Mouse (Mus musculus): Measurements from ENCODE around the gene Hoxc10.

The Hoxc10 gene

DNA sequence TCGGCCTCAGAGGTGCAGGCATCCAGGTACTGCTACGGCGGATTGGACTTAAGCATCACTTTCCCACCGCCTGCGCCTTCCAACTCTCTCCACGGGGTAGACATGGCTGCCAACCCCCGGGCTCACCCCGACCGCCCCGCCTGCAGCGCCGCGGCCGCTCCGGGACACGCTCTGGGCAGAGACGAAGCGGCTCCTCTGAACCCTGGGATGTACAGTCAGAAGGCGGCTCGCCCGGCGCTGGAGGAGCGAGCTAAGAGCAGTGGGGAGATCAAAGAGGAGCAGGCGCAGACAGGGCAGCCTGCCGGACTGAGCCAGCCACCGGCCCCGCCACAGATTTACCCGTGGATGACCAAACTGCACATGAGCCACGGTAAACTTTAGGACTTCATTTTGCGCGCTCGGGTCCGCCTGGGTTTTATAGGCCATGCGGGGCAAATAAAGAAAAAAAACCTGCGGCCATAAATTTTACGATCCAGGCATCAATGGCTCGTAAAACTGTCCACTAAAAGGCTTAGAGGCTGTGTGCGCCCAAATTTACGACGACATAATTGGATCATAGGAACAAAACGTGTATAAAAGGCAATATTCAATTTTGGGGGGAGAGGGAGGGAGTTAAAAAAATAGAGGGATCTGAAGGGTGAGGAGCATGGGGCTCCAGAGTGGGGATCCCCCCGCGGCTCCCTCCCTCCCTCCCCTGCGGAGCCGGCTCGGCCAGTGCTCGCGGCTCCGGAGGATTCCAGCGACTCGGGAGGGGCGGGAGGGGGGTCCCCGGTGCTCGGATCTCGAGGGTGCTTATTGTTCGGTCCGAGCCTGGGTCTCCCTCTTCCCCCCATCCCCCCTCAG lies 47.8 kb downstream of the Hoxc10 start:
- DNase-seq, result peak; percentile 90

DNA sequence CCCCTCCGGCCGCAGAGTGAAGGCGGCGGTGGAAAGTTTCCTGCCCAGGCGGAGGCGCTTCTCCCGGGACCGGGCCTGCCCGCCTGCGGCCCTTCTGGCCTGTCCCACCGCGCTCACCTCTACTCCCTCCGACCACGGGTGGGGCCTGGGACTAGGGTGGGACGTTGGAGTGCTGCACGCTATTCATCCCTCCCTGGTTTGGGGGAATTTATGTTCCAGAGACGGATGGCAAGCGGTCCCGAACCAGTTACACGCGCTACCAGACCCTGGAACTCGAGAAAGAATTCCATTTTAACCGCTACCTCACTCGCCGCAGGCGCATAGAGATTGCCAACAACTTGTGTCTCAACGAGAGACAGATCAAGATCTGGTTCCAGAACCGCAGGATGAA lies 48.4 kb downstream of the Hoxc10 start:
- DNase-seq, result peak; percentile 89

DNA sequence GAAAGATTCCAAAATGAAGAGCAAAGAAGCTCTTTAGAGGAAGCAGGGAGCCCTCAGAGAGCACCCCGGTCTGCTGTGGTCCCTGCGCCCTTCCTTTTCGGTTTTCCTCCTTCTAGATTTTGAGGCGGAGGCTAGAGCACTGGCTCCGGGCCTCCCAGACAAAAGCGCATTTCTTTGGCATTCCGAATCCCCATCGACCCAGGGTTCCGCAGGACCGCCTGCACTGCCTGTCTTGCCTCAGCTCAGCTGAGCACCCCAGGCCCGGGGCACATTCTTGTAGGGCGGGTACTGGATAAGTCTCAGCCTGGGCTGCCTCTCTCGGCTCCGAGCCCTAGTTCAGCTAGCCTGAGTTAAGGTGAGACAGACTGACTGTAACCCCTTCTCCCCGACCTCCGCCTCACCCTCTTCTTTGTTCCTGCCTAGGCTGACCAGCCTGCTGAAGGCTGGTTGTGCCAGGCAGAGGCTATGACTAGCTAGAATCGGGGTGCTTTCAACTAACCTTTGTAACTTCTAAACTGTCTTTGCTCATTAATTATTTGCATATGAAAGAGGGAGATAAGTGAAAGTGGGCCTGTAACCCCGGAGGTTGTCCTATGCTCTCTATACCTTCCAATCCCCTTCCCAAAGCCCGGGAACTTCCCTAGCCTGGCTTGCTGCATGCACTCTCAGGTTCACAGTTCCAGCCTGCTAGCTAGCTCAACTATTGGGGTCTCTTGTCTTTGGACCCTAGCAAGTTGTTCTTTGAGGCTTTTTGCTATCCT lies 49.0 kb downstream of the Hoxc10 start:
- peak; percentile 83 for DNase-seq

DNA sequence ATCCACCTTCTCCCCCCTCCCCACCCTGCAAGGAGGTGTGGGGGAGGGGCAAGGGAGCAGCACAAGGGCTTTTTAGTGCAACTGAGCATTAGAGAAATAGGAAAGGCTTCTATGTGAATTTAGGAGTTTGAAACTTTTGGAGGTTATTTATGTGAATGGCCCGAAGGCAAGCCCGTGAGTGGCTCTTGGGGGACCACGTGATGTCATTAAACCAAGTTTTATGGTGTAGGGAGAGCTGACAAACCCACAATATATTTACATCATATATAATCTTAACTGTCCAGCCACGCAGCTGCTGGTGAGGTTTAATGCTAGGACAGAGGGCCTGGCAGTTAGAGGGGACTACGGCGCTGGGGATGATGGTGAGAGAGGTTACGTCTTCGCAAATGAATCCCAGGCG lies 52.0 kb downstream of the Hoxc10 start, which contains the start of gene Hoxc4:
Gene Hoxc4, plus strand, starts transcription at position 299 of the 400 bp plus-strand sequence.
- no peak for DNase-seq

DNA sequence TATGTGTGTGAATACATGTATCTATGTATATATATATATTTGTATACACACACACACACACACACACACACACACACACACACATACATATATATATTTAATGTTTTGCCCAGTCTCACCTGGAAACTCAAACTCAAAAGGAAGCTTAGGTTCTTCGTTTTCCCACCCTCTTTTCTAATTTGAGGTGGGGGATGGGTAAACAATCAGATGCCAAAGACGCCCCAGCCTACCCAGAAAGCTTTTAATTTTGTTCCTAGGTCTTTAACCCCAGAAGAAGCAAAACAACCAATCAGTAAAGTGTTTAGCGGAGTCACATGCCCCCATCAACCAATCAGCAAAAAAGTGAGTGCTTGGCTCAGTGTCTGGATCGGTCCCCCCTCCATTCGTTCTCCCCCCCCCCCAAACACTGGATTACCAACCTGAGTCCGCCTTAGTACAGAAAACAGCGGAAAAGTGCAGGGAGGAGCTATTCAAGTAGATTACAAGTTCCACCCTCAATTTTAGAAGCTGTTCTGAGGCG lies 54.4 kb downstream of the Hoxc10 start:
- no peak for DNase-seq

Measured in heart, adult 11 months (tissue).